Mouse (Mus musculus) limb, embryonic 13.5 days (tissue): ENCODE data around the gene Sap18b. TPM values are rescaled to one million over a fixed set of nuclear protein-coding genes. Genes with fewer than 3 reads are reported as not detected.

Experiments used
- ATAC-seq: fragments of 200-750 bp; cut with Nextera tagmentation; 2 replicates; pipeline ENCODE4 v1.8.0; 2017; ENCODE audit warnings: low read depth, moderate number of reproducible peaks, moderate TSS enrichment; ENCODE audit not compliant: low FRiP score
- H3K27ac ChIP-seq: fragments of 300-500 bp; sonication (generic); 2 replicates; pipeline ENCODE4 v1.5.1; 2015; ENCODE audit warnings: inconsistent platforms, mild to moderate bottlenecking, moderate library complexity
- H3K27me3 ChIP-seq: fragments of 300-500 bp; sonication (generic); 2 replicates; pipeline ENCODE4 v1.6.1; 2015; ENCODE audit warnings: mild to moderate bottlenecking, inconsistent platforms
- H3K36me3 ChIP-seq: fragments of 300-500 bp; sonication (generic); 2 replicates; pipeline ENCODE4 v1.6.1; 2015; ENCODE audit warnings: inconsistent platforms, mild to moderate bottlenecking, moderate library complexity
- H3K4me1 ChIP-seq: fragments of 300-500 bp; sonication (generic); 2 replicates; pipeline ENCODE4 v1.6.1; 2015; ENCODE audit warnings: inconsistent platforms
- H3K4me2 ChIP-seq: fragments of 300-500 bp; sonication (generic); replicated peaks from 2 replicates; pipeline ENCODE4 v1.6.1; 2015; ENCODE audit warnings: inconsistent platforms, mild to moderate bottlenecking, moderate library complexity
- H3K4me3 ChIP-seq: fragments of 300-500 bp; sonication (generic); 2 replicates; pipeline ENCODE4 v1.5.1; 2015; ENCODE audit warnings: moderate library complexity, mild to moderate bottlenecking, inconsistent platforms
- H3K9ac ChIP-seq: fragments of 300-500 bp; sonication (generic); 2 replicates; pipeline ENCODE4 v1.6.1; 2015; ENCODE audit warnings: mild to moderate bottlenecking, inconsistent platforms
- H3K9me3 ChIP-seq: fragments of 300-500 bp; sonication (generic); 2 replicates; pipeline ENCODE4 v1.6.1; 2016; ENCODE audit warnings: inconsistent platforms
- WGBS: fragments of 180-500 bp; shearing (Covaris S2); methylation state at CpG from one replicate; pipeline ENCODE4 v1.1.7; 2015; 5-methylcytosine and 5-hydroxymethylcytosine counted together
- polyA plus RNA-seq: library from polyadenylated mRNA; unstranded; fragments of >200 nt; fragmentation: Nextera tagmentation; extraction: Ambion mirVana; gene quantifications from 2 replicates; pipeline ENCODE4 v1.2.1, GENCODE M21; 2015

Sap18b gene
- polyA plus RNA-seq, 1 experiment from 2014 or later: 346 TPM

- peak overlapping the region; percentile 95 for H3K27ac ChIP-seq
- peak overlapping the region; percentile 92 for H3K4me2 ChIP-seq
- under 1% methylated on average over 63 of the region's 69 CpGs for WGBS
- no peaks in the 10 kb centered on the region for H3K27me3 ChIP-seq
- H3K4me3 ChIP-seq: peak overlapping the region; percentile 98
- H3K9ac ChIP-seq: peak overlapping the region; percentile 99
- no peaks in the 10 kb centered on the region for H3K9me3 ChIP-seq
- ATAC-seq: peak; percentile 0; the same call in 1 of the 2 replicates
- H3K4me1 ChIP-seq: peaks cover 30% of the 10 kb centered on the region
- peaks cover 12% of the 10 kb centered on the region for H3K36me3 ChIP-seq
These were observed 18.5 kb upstream of the Sap18b start for GRCm38 (mm10) chr8:95806461-95807191.

DNA sequence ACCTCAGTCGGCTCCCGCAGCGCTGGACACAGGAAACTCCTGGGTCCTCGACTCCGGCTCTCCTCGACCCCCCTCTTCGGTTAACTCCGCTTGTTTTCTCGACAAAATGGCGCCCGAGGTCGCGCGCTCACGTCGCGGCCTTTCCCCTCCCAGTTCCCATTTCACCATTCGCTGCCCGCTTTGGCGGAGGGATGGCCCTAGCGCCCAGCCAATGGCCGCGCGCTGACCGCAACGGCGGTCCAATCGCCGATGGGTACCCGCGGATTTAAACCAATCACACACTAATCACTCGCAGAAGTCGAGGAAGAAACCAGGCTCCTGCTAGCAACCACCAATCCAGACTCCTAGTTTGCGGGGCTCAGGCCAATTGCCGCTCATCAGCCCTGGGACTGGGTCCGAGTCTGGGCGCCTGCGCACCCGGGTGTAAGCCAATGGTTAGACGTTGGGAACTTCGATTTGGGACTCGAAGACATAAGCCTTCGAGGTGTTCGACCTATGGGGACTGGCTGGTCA is 17.8 kb upstream of the Sap18b start, which contains the start of gene Cnot1:
TSS of gene Cnot1 (minus strand) at position 134 of the 513 bp plus-strand sequence.
- under 1% methylated on average over 44 of the region's 44 CpGs for WGBS
- Histone ChIP-seq H3K4me2 (peak within 1 kb of the TSS; percentile 92), H3K4me3 (peak within 1 kb of the TSS; percentile 98), H3K9me3 (no peaks in the 10 kb centered on the region), H3K9ac (peak within 1 kb of the TSS; percentile 99), H3K27me3 (no peaks in the 10 kb centered on the region), H3K4me1 (peaks cover 23% of the 10 kb centered on the region), H3K27ac (peak within 1 kb of the TSS; percentile 95), H3K36me3 (peaks cover 6% of the 10 kb centered on the region)
- peak; percentile 97 for ATAC-seq

- WGBS: under 1% methylated on average over 20 of the region's 20 CpGs
- H3K9me3 ChIP-seq: no peaks in the 10 kb centered on the region
- H3K4me2 ChIP-seq: peak overlapping the region; percentile 66
- peaks cover 22% of the 10 kb centered on the region for H3K4me1 ChIP-seq
- H3K36me3 ChIP-seq: 0 out of 2 replicates have a peak, but pooled peaks cover 4% of the 10 kb centered on the region
- H3K4me3 ChIP-seq: peak overlapping the region; percentile 98
- H3K27ac ChIP-seq: peak overlapping the region; percentile 94
- ATAC-seq: peak; percentile 92
- H3K27me3 ChIP-seq: no peaks in the 10 kb centered on the region
- peak overlapping the region; percentile 67 for H3K9ac ChIP-seq
These were observed 17.3 kb upstream of the Sap18b start for GRCm38 (mm10) chr8:95807861-95808260.

GRCm38 (mm10) chr8:95808631-95809030 is 16.5 kb upstream of the Sap18b start:
- Histone ChIP-seq H3K27ac (no peak overlapping the region), H3K4me1 (peaks cover 21% of the 10 kb centered on the region), H3K4me3 (no peak overlapping the region), H3K9ac (no peak overlapping the region), H3K27me3 (no peaks in the 10 kb centered on the region), H3K36me3 (0 out of 2 replicates have a peak, but pooled peaks cover 4% of the 10 kb centered on the region), H3K9me3 (no peaks in the 10 kb centered on the region), H3K4me2 (peak overlapping the region; percentile 66; the same call in 1 of the 2 replicates)
- WGBS: 86% methylated on average over 4 of the region's 4 CpGs
- ATAC-seq: no peak

- no peak overlapping the region for H3K4me3 ChIP-seq
- no peaks in the 10 kb centered on the region for H3K27me3 ChIP-seq
- H3K9me3 ChIP-seq: no peaks in the 10 kb centered on the region
- H3K27ac ChIP-seq: no peak overlapping the region
- H3K4me2 ChIP-seq: no peak overlapping the region
- 0 out of 2 replicates have a peak, but pooled peaks cover 4% of the 10 kb centered on the region for H3K36me3 ChIP-seq
- H3K4me1 ChIP-seq: peaks cover 18% of the 10 kb centered on the region
- H3K9ac ChIP-seq: no peak overlapping the region
- ATAC-seq: no peak
- 74% methylated on average over 5 of the region's 5 CpGs for WGBS
These were observed 16.0 kb upstream of the Sap18b start for GRCm38 (mm10) chr8:95809116-95809515.

- Histone ChIP-seq H3K36me3 (no peaks in the 10 kb centered on the region), H3K27me3 (no peaks in the 10 kb centered on the region), H3K4me2 (no peak overlapping the region), H3K9me3 (no peaks in the 10 kb centered on the region), H3K4me1 (peaks cover 10% of the 10 kb centered on the region), H3K27ac (no peak overlapping the region), H3K4me3 (no peak overlapping the region), H3K9ac (no peak overlapping the region)
- no peak for ATAC-seq
- WGBS: 57% methylated on average over 3 of the region's 3 CpGs
These were observed 15.0 kb upstream of the Sap18b start for GRCm38 (mm10) chr8:95810184-95810591.

DNA sequence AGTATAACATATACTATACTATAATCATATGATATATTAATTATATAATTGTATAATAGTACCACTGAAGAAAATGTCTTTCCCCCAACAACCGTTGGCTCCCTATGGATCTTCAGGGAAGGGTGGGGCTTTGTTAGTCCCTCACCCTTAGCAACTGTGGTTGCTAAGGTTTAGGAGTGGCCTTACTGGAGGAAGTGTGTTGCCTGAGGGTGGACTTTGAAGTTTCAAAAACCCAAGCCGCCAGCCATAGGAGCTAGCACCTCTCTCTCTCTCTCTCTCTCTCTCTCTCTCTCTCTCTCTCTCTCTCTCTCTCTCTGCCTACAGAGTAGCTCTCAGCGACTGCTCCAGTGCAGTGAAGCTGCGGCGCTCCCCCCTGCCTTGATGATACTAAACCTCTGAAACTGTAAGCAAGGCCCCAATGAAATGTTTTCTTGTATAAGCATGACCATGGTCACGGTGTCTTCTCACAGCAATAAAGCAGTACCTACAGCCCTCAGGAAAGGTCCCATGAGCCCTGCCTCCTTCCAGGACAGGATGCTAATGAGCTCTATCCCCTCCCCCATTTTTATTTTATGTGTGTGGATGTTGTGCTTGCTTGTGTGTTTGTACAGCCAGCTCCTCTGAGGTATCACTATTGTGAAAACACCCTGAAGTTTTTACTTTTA is 9.0 kb upstream of the Sap18b start:
- Histone ChIP-seq H3K36me3 (no peaks in the 10 kb centered on the region), H3K27ac (no peak overlapping the region), H3K4me3 (no peak overlapping the region), H3K4me2 (no peak overlapping the region), H3K9ac (no peak overlapping the region), H3K9me3 (no peaks in the 10 kb centered on the region), H3K4me1 (no peaks in the 10 kb centered on the region), H3K27me3 (no peaks in the 10 kb centered on the region)
- no peak for ATAC-seq
- 24% methylated on average over 6 of the region's 6 CpGs for WGBS

- H3K9me3 ChIP-seq: no peaks in the 10 kb centered on the region
- H3K27ac ChIP-seq: no peak overlapping the region
- no peaks in the 10 kb centered on the region for H3K27me3 ChIP-seq
- 65% methylated on average over 3 of the region's 3 CpGs for WGBS
- H3K9ac ChIP-seq: no peak overlapping the region
- no peak overlapping the region for H3K4me2 ChIP-seq
- H3K4me1 ChIP-seq: no peaks in the 10 kb centered on the region
- H3K36me3 ChIP-seq: no peaks in the 10 kb centered on the region
- no peak for ATAC-seq
- no peak overlapping the region for H3K4me3 ChIP-seq
These were observed 7.5 kb upstream of the Sap18b start for GRCm38 (mm10) chr8:95817597-95817996.

DNA sequence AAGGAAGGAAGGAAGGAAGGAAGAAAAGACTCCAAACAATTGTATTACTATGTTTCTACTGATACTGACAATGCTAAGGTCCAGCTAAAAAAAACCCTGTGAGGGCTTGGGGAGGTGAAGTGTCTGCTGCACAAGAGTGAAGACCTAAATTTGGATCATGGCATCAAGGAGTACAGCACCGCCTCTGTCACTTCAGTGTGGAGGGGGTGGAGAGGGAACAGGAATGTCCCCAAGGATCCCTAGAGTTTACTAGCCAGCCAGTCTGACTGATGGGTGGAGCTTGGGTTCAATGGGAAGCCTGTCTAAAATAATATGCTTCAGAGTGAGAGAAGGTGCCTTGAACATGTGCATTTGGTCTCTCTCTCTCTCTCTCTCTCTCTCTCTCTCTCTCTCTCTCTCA is 6.9 kb upstream of the Sap18b start:
- Histone ChIP-seq H3K27me3 (no peaks in the 10 kb centered on the region), H3K4me1 (no peaks in the 10 kb centered on the region), H3K4me2 (no peak overlapping the region), H3K4me3 (no peak overlapping the region), H3K9ac (no peak overlapping the region), H3K36me3 (no peaks in the 10 kb centered on the region), H3K27ac (no peak overlapping the region), H3K9me3 (no peaks in the 10 kb centered on the region)
- 41% methylated on average over 1 of the region's 1 CpGs for WGBS
- no peak for ATAC-seq

DNA sequence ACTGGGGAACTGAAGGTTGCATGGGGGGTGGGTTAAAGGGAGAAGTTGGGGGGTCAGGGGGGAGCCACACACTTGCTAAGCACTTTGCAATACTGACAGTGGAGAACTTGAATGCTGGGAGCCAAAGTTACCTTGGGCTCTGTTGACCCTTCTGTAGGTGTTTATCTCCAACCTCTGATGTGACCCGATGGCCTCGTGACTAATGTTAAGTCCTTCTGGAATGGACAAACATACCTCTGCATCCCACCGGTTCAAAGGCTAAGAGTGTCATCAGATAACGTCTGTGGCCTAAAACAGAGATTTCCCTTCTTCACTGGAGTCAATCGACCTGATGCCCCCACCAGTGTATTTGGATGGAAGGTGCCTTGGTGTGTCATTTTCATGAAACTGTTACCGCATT is 3.9 kb upstream of the Sap18b start:
- H3K27ac ChIP-seq: no peak overlapping the region
- ATAC-seq: no peak
- no peak overlapping the region for H3K4me2 ChIP-seq
- H3K4me3 ChIP-seq: no peak overlapping the region
- H3K27me3 ChIP-seq: 0 out of 2 replicates have a peak, but pooled peaks cover 3% of the 10 kb centered on the region
- WGBS: 89% methylated on average over 6 of the region's 6 CpGs
- H3K9me3 ChIP-seq: no peaks in the 10 kb centered on the region
- no peaks in the 10 kb centered on the region for H3K4me1 ChIP-seq
- H3K9ac ChIP-seq: no peak overlapping the region
- H3K36me3 ChIP-seq: no peaks in the 10 kb centered on the region

GRCm38 (mm10) chr8:95822096-95822495 is 3.0 kb upstream of the Sap18b start:
- Histone ChIP-seq H3K36me3 (no peaks in the 10 kb centered on the region), H3K27me3 (0 out of 2 replicates have a peak, but pooled peaks cover 3% of the 10 kb centered on the region), H3K4me3 (no peak overlapping the region), H3K4me2 (no peak overlapping the region), H3K4me1 (no peaks in the 10 kb centered on the region), H3K9ac (no peak overlapping the region), H3K27ac (no peak overlapping the region), H3K9me3 (no peaks in the 10 kb centered on the region)
- ATAC-seq: no peak
- WGBS: 77% methylated on average over 5 of the region's 5 CpGs

DNA sequence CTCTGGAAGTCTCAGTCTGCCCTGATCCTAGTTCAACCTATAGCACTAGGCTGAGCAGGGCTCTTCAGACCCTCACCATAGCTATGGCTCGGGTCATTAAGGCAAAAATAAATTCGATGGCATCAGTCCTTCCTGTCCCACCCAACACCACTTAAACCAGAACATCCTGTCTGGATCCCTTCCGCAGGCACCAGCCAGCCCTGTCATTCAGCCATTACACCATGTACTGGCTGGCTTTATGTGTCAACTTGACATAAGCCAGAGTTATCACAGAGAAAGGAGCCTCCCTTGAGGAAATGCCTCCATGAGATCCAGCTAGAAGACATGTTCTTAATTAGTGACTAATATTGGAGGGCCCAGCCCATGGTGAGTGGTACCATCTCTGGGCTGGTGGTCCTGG is 2.4 kb upstream of the Sap18b start:
- WGBS: 63% methylated on average over 3 of the region's 3 CpGs
- no peak; the same call in 1 of the 2 replicates for ATAC-seq
- Histone ChIP-seq H3K9me3 (no peaks in the 10 kb centered on the region), H3K9ac (no peak overlapping the region), H3K27ac (no peak overlapping the region), H3K4me1 (no peaks in the 10 kb centered on the region), H3K27me3 (0 out of 2 replicates have a peak, but pooled peaks cover 3% of the 10 kb centered on the region), H3K4me2 (no peak overlapping the region), H3K4me3 (no peak overlapping the region), H3K36me3 (no peaks in the 10 kb centered on the region)
